Mouse (Mus musculus): ENCODE measurements around the gene Cpe. TPM values are rescaled to one million over a fixed set of nuclear protein-coding genes. Genes with fewer than 3 reads are reported as not detected.

Gene Cpe
- polyA plus RNA-seq, 1 experiment from 2014 or later, result 165 TPM

GRCm38 (mm10) chr8:64628039-64628438 is 64.8 kb downstream of the Cpe start:
- Histone ChIP-seq H3K9ac (no peak overlapping the region), H3K27me3 (replicated peaks) (no peaks in the 10 kb centered on the region), H3K36me3 (no peaks in the 10 kb centered on the region), H3K27ac (no peak overlapping the region), H3K4me3 (replicated peaks) (no peak overlapping the region), H3K4me1 (no peaks in the 10 kb centered on the region), H3K4me2 (no peak overlapping the region), H3K9me3 (no peaks in the 10 kb centered on the region)
- WGBS, result 75% methylated on average over 6 of the region's 6 CpGs
- ATAC-seq (ENCODE audit: insufficient read depth, low FRiP score, low read depth), result no peak

- Histone ChIP-seq H3K9me3 (no peaks in the 10 kb centered on the region), H3K4me2 (no peak overlapping the region), H3K27me3 (replicated peaks) (no peaks in the 10 kb centered on the region), H3K4me3 (replicated peaks) (no peak overlapping the region), H3K4me1 (0 out of 2 replicates have a peak, but pooled peaks cover 3% of the 10 kb centered on the region), H3K27ac (no peak overlapping the region), H3K9ac (no peak overlapping the region), H3K36me3 (no peaks in the 10 kb centered on the region)
- ATAC-seq (ENCODE audit: insufficient read depth, low FRiP score, low read depth), result no peak
- WGBS, result 70% methylated on average over 10 of the region's 10 CpGs
These were observed 68.2 kb downstream of the Cpe start for GRCm38 (mm10) chr8:64624603-64625037.

- H3K9ac ChIP-seq, result no peak overlapping the region
- H3K4me1 ChIP-seq, result 0 out of 2 replicates have a peak, but pooled peaks cover 3% of the 10 kb centered on the region
- peak overlapping the region; percentile 22; the same call in 1 of the 2 replicates for H3K27ac ChIP-seq
- H3K4me3 ChIP-seq (replicated peaks), result no peak overlapping the region
- H3K9me3 ChIP-seq, result no peaks in the 10 kb centered on the region
- no peak overlapping the region for H3K4me2 ChIP-seq
- no peaks in the 10 kb centered on the region for H3K36me3 ChIP-seq
- 50% methylated on average over 7 of the region's 7 CpGs for WGBS
- ATAC-seq (ENCODE audit: insufficient read depth, low FRiP score, low read depth), result peak; percentile 53; the same call in 1 of the 2 replicates
- no peaks in the 10 kb centered on the region for H3K27me3 ChIP-seq (replicated peaks)
These were observed 72.3 kb downstream of the Cpe start for GRCm38 (mm10) chr8:64620365-64621150.

GRCm38 (mm10) chr8:64619661-64620060 is 73.2 kb downstream of the Cpe start:
- Histone ChIP-seq H3K27ac (no peak overlapping the region; the same call in 1 of the 2 replicates), H3K4me2 (no peak overlapping the region), H3K9me3 (no peaks in the 10 kb centered on the region), H3K9ac (no peak overlapping the region), H3K4me3 (replicated peaks) (no peak overlapping the region), H3K36me3 (no peaks in the 10 kb centered on the region), H3K27me3 (replicated peaks) (no peaks in the 10 kb centered on the region), H3K4me1 (0 out of 2 replicates have a peak, but pooled peaks cover 3% of the 10 kb centered on the region)
- WGBS, result 88% methylated on average over 8 of the region's 8 CpGs
- no peak for ATAC-seq (ENCODE audit: insufficient read depth, low FRiP score, low read depth)

- ATAC-seq (ENCODE audit: insufficient read depth, low FRiP score, low read depth), result no peak
- H3K4me2 ChIP-seq, result no peak overlapping the region
- no peaks in the 10 kb centered on the region for H3K36me3 ChIP-seq
- no peak overlapping the region for H3K27ac ChIP-seq
- H3K27me3 ChIP-seq (replicated peaks), result no peaks in the 10 kb centered on the region
- 0 out of 2 replicates have a peak, but pooled peaks cover 3% of the 10 kb centered on the region for H3K4me1 ChIP-seq
- H3K4me3 ChIP-seq (replicated peaks), result no peak overlapping the region
- H3K9ac ChIP-seq, result no peak overlapping the region
- H3K9me3 ChIP-seq, result no peaks in the 10 kb centered on the region
- WGBS, result 56% methylated on average over 11 of the region's 11 CpGs
These were observed 74.2 kb downstream of the Cpe start for GRCm38 (mm10) chr8:64618618-64619017.

- Histone ChIP-seq H3K4me1 (0 out of 2 replicates have a peak, but pooled peaks cover 3% of the 10 kb centered on the region), H3K4me3 (replicated peaks) (no peak overlapping the region), H3K9me3 (no peaks in the 10 kb centered on the region), H3K4me2 (no peak overlapping the region), H3K36me3 (no peaks in the 10 kb centered on the region), H3K27me3 (replicated peaks) (no peaks in the 10 kb centered on the region), H3K27ac (no peak overlapping the region), H3K9ac (no peak overlapping the region)
- no peak for ATAC-seq (ENCODE audit: insufficient read depth, low FRiP score, low read depth)
- WGBS, result 79% methylated on average over 3 of the region's 3 CpGs
These were observed 76.3 kb downstream of the Cpe start for GRCm38 (mm10) chr8:64616566-64616965.

GRCm38 (mm10) chr8:64615459-64615858 is 77.4 kb downstream of the Cpe start:
- Histone ChIP-seq H3K4me2 (no peak overlapping the region), H3K36me3 (no peaks in the 10 kb centered on the region), H3K27me3 (replicated peaks) (no peaks in the 10 kb centered on the region), H3K4me3 (replicated peaks) (no peak overlapping the region), H3K9me3 (no peaks in the 10 kb centered on the region), H3K4me1 (no peaks in the 10 kb centered on the region), H3K27ac (no peak overlapping the region), H3K9ac (no peak overlapping the region)
- no peak for ATAC-seq (ENCODE audit: insufficient read depth, low FRiP score, low read depth)
- 70% methylated on average over 4 of the region's 4 CpGs for WGBS

GRCm38 (mm10) chr8:64613663-64614062 is 79.2 kb downstream of the Cpe start:
- Histone ChIP-seq H3K4me3 (replicated peaks) (no peak overlapping the region), H3K27ac (no peak overlapping the region), H3K9ac (no peak overlapping the region), H3K4me2 (no peak overlapping the region), H3K36me3 (no peaks in the 10 kb centered on the region), H3K9me3 (no peaks in the 10 kb centered on the region), H3K27me3 (replicated peaks) (no peaks in the 10 kb centered on the region), H3K4me1 (no peaks in the 10 kb centered on the region)
- no peak for ATAC-seq (ENCODE audit: insufficient read depth, low FRiP score, low read depth)
- WGBS, result 46% methylated on average over 5 of the region's 5 CpGs

GRCm38 (mm10) chr8:64611210-64611974 is 81.5 kb downstream of the Cpe start:
- no peak for ATAC-seq (ENCODE audit: insufficient read depth, low FRiP score, low read depth)
- WGBS, result 69% methylated on average over 11 of the region's 11 CpGs

GRCm38 (mm10) chr8:64608931-64609330 is 83.9 kb downstream of the Cpe start:
- Histone ChIP-seq H3K4me1 (no peaks in the 10 kb centered on the region), H3K27me3 (replicated peaks) (no peaks in the 10 kb centered on the region), H3K4me3 (replicated peaks) (no peak overlapping the region), H3K36me3 (0 out of 2 replicates have a peak, but pooled peaks cover 2% of the 10 kb centered on the region), H3K27ac (no peak overlapping the region), H3K9me3 (no peaks in the 10 kb centered on the region), H3K9ac (no peak overlapping the region), H3K4me2 (no peak overlapping the region)
- 89% methylated on average over 16 of the region's 16 CpGs for WGBS
- no peak for ATAC-seq (ENCODE audit: insufficient read depth, low FRiP score, low read depth)

More at GRCm38 (mm10) chr8:64611210-64611974, 81.5 kb downstream of the Cpe start:
- H3K4me2 ChIP-seq, result no peak overlapping the region
- no peak overlapping the region for H3K27ac ChIP-seq
- no peaks in the 10 kb centered on the region for H3K27me3 ChIP-seq (replicated peaks)
- no peak overlapping the region for H3K9ac ChIP-seq
- no peaks in the 10 kb centered on the region for H3K9me3 ChIP-seq
- H3K4me3 ChIP-seq (replicated peaks), result no peak overlapping the region
- no peaks in the 10 kb centered on the region for H3K4me1 ChIP-seq
- H3K36me3 ChIP-seq, result no peaks in the 10 kb centered on the region

- H3K9ac ChIP-seq, result no peak overlapping the region
- H3K36me3 ChIP-seq, result 0 out of 2 replicates have a peak, but pooled peaks cover 2% of the 10 kb centered on the region
- no peak overlapping the region for H3K4me3 ChIP-seq (replicated peaks)
- ATAC-seq (ENCODE audit: insufficient read depth, low FRiP score, low read depth), result no peak
- 94% methylated on average over 5 of the region's 5 CpGs for WGBS
- H3K27ac ChIP-seq, result no peak overlapping the region
- no peaks in the 10 kb centered on the region for H3K27me3 ChIP-seq (replicated peaks)
- H3K4me2 ChIP-seq, result no peak overlapping the region
- H3K4me1 ChIP-seq, result no peaks in the 10 kb centered on the region
- no peaks in the 10 kb centered on the region for H3K9me3 ChIP-seq
These were observed 86.8 kb downstream of the Cpe start for GRCm38 (mm10) chr8:64606015-64606414.

- Histone ChIP-seq H3K36me3 (no peaks in the 10 kb centered on the region), H3K9me3 (no peaks in the 10 kb centered on the region), H3K4me1 (no peaks in the 10 kb centered on the region), H3K27me3 (replicated peaks) (no peaks in the 10 kb centered on the region), H3K9ac (no peak overlapping the region), H3K4me3 (replicated peaks) (no peak overlapping the region), H3K4me2 (no peak overlapping the region), H3K27ac (no peak overlapping the region)
- WGBS, result 77% methylated on average over 4 of the region's 4 CpGs
- ATAC-seq (ENCODE audit: insufficient read depth, low FRiP score, low read depth), result no peak
These were observed 94.6 kb downstream of the Cpe start for GRCm38 (mm10) chr8:64598206-64598605.

All from stomach, embryonic 15.5 days (tissue).